Mouse (Mus musculus) lung, postnatal 14 days (tissue): ENCODE results near the gene Adamts4.

ENCODE experiments used
- DNase-seq: peaks from one replicate; pipeline ENCODE4 v3.0.0; 2021

Gene Adamts4

GRCm38 (mm10) chr1:171256937-171257548 lies 6.8 kb downstream of the Adamts4 start:
- DNase-seq, result peak; percentile 76

- DNase-seq, result no peak
Measured at GRCm38 (mm10) chr1:171257781-171258180, 7.6 kb downstream of the Adamts4 start.

GRCm38 (mm10) chr1:171258921-171259320 lies 8.7 kb downstream of the Adamts4 start:
- no peak for DNase-seq

- DNase-seq, result no peak
Measured at GRCm38 (mm10) chr1:171260316-171260715, 10.1 kb downstream of the Adamts4 start.

GRCm38 (mm10) chr1:171262594-171263130 lies 12.4 kb downstream of the Adamts4 start:
- DNase-seq, result peak; percentile 73

- peak; percentile 48 for DNase-seq
Measured at GRCm38 (mm10) chr1:171263185-171263611, 13.0 kb downstream of the Adamts4 start.

- no peak for DNase-seq
Measured at GRCm38 (mm10) chr1:171263666-171264461, 13.6 kb downstream of the Adamts4 start.

- DNase-seq, result no peak
Measured at GRCm38 (mm10) chr1:171265971-171266744, 15.9 kb downstream of the Adamts4 start.

GRCm38 (mm10) chr1:171268341-171268740 lies 18.1 kb downstream of the Adamts4 start:
- DNase-seq, result no peak

GRCm38 (mm10) chr1:171269848-171270572 lies 19.8 kb downstream of the Adamts4 start, which contains the start of gene B4galt3:
Gene B4galt3, plus strand, starts transcription at chr1:171270328.
- DNase-seq, result peak; percentile 98

GRCm38 (mm10) chr1:171270573-171270900 lies 20.3 kb downstream of the Adamts4 start:
- peak; percentile 67 for DNase-seq

- DNase-seq, result no peak
Measured at GRCm38 (mm10) chr1:171271196-171271595, 21.0 kb downstream of the Adamts4 start.

GRCm38 (mm10) chr1:171271622-171272021 lies 21.4 kb downstream of the Adamts4 start:
- no peak for DNase-seq

GRCm38 (mm10) chr1:171272086-171272485 lies 21.9 kb downstream of the Adamts4 start:
- DNase-seq, result no peak

- DNase-seq, result no peak
Measured at GRCm38 (mm10) chr1:171274171-171274570, 23.9 kb downstream of the Adamts4 start.

GRCm38 (mm10) chr1:171275144-171275734 lies 25.0 kb downstream of the Adamts4 start:
- no peak for DNase-seq

GRCm38 (mm10) chr1:171276110-171276748 lies 26.0 kb downstream of the Adamts4 start:
- DNase-seq, result no peak

- no peak for DNase-seq
Measured at GRCm38 (mm10) chr1:171277736-171278135, 27.5 kb downstream of the Adamts4 start.

- DNase-seq, result peak; percentile 0
Measured at GRCm38 (mm10) chr1:171278436-171278835, 28.2 kb downstream of the Adamts4 start.

- DNase-seq, result peak; percentile 0
Measured at GRCm38 (mm10) chr1:171279012-171279705, 28.9 kb downstream of the Adamts4 start.

- no peak for DNase-seq
Measured at GRCm38 (mm10) chr1:171279721-171280120, 29.5 kb downstream of the Adamts4 start.
